Mouse (Mus musculus) G1E (cell line): ENCODE data around the gene Gm9044. TPM values are rescaled to one million over a fixed set of nuclear protein-coding genes. Genes with fewer than 3 reads are reported as not detected.
"Not testable (repeated sequence)": the region's sequence is repeated elsewhere in the genome, so short reads cannot be mapped to it uniquely, and the experiment has no call there.

Source experiments
- ATAC-seq: 2 replicates; pipeline ENCODE4 v1.8.0; 2016; ENCODE audit warnings: mild to moderate bottlenecking; ENCODE audit not compliant: insufficient number of reproducible peaks, poor library complexity, low FRiP score, severe bottlenecking; ENCODE audit errors: extremely low read depth
- DNase-seq: peaks from one replicate; pipeline ENCODE4 v3.0.0; 2012; ENCODE audit warnings: low spot score
- H3K27me3 ChIP-seq: 2 replicates; pipeline ENCODE4 v1.6.1; 2012; ENCODE audit warnings: mild to moderate bottlenecking, low read length, inconsistent platforms; ENCODE audit not compliant: insufficient read depth
- H3K36me3 ChIP-seq: replicated peaks from 2 replicates; pipeline ENCODE3; 2012; ENCODE audit warnings: mild to moderate bottlenecking, inconsistent platforms
- H3K4me1 ChIP-seq: 2 replicates; pipeline ENCODE4 v1.6.1; 2012; ENCODE audit warnings: low read depth, low read length, inconsistent platforms, mixed read lengths; ENCODE audit not compliant: insufficient read depth
- H3K4me3 ChIP-seq: 2 replicates; pipeline ENCODE4 v1.5.1; 2012; ENCODE audit warnings: low read depth, mild to moderate bottlenecking, inconsistent platforms, low read length, moderate library complexity, mixed read lengths
- H3K9me3 ChIP-seq: replicated peaks from 2 replicates; pipeline ENCODE4 v1.6.1; 2012; ENCODE audit warnings: inconsistent platforms
- CTCF ChIP-seq: IDR thresholded peaks from 2 replicates; pipeline ENCODE4 v1.5.1; 2012; ENCODE audit warnings: low read depth, low read length, inconsistent platforms, mixed read lengths
- GATA1 ChIP-seq: IDR thresholded peaks from 2 replicates; pipeline ENCODE4 v1.6.1; 2012; ENCODE audit warnings: borderline replicate concordance, low read length, inconsistent platforms, mixed read lengths
- GATA2 ChIP-seq: IDR thresholded peaks from 2 replicates; pipeline ENCODE4 v1.6.1; 2012; ENCODE audit warnings: low read depth, low read length, inconsistent platforms, borderline replicate concordance
- POLR2AphosphoS5 ChIP-seq: IDR thresholded peaks from 2 replicates; pipeline ENCODE4 v1.6.1; 2012; ENCODE audit warnings: low read depth, low read length, inconsistent platforms; ENCODE audit not compliant: insufficient replicate concordance
- TAL1 ChIP-seq: conservative IDR thresholded peaks from 2 replicates; pipeline ENCODE4 v1.6.1; 2012; ENCODE audit warnings: low read depth, low read length, inconsistent platforms, mixed read lengths
- polyA plus RNA-seq: library from polyadenylated mRNA; stranded (reverse); fragments of >175 nt; gene quantifications from 2 replicates; pipeline ENCODE4 v1.2.3, GENCODE M21; 2012
- total RNA-seq, 2 experiments: library from RNA; stranded (forward) in 1 of 2; stranded (reverse) in 1 of 2; fragments of 200-1000 nt in 1 of 2; fragments of >200 nt in 1 of 2; fragmentation: Nextera tagmentation in 1 of 2; gene quantifications; 2 replicates each; pipeline ENCODE4 v1.2.3; 2014 to 2017

Gm9044 gene
- total and polyA plus RNA-seq, 3 experiments: 0.05 TPM; not detected in 2

- DNase-seq: no peak
- Histone ChIP-seq H3K36me3 (no peaks in the 10 kb centered on the region), H3K4me1 (no peaks in the 10 kb centered on the region), H3K27me3 (no peaks in the 10 kb centered on the region), H3K9me3 (peaks cover 34% of the 10 kb centered on the region), H3K4me3 (no peak overlapping the region)
- ATAC-seq: no peak
- TF ChIP-seq GATA1 (no peak), POLR2AphosphoS5 (no peak), CTCF (no peak), TAL1 (no peak), GATA2 (no peak)
Observed at GRCm38 (mm10) chr10:118319024-118319423, 13.2 kb downstream of the Gm9044 start.

GRCm38 (mm10) chr10:118302133-118302532, 30.1 kb downstream of the Gm9044 start:
- H3K36me3 ChIP-seq, H3K4me3 ChIP-seq, ATAC-seq, H3K4me1 ChIP-seq, H3K27me3 ChIP-seq, DNase-seq: not testable (repeated sequence)
- peaks cover 13% of the 10 kb centered on the region for H3K9me3 ChIP-seq

GRCm38 (mm10) chr10:118294938-118295337, 37.3 kb downstream of the Gm9044 start, which contains the start of gene Iltifb:
Gene Iltifb, minus strand, starts transcription at chr10:118295038.
- Histone ChIP-seq H3K27me3 (no peaks in the 10 kb centered on the region), H3K9me3 (0 out of 2 replicates have a peak, but pooled peaks cover 4% of the 10 kb centered on the region), H3K36me3 (no peaks in the 10 kb centered on the region), H3K4me1 (no peaks in the 10 kb centered on the region), H3K4me3 (no peak within 1 kb of the TSS)
- no peak for ATAC-seq
- DNase-seq: no peak
- TF ChIP-seq GATA2: no peak
- no peak for TF ChIP-seq TAL1
- TF ChIP-seq CTCF: no peak
- no peak for TF ChIP-seq POLR2AphosphoS5
- no peak for TF ChIP-seq GATA1

- H3K4me3 ChIP-seq, H3K4me1 ChIP-seq, H3K27me3 ChIP-seq, H3K9me3 ChIP-seq, ATAC-seq, DNase-seq, H3K36me3 ChIP-seq: not testable (repeated sequence)
Observed at GRCm38 (mm10) chr10:118283016-118283415, 49.2 kb downstream of the Gm9044 start.

GRCm38 (mm10) chr10:118282565-118282964, 49.6 kb downstream of the Gm9044 start:
- H3K4me1 ChIP-seq, ATAC-seq, H3K4me3 ChIP-seq, H3K36me3 ChIP-seq, H3K9me3 ChIP-seq, DNase-seq, H3K27me3 ChIP-seq: not testable (repeated sequence)

Other genes with a start within 250 kb of the Gm9044 start
- gene Mdm1, start 190.6 kb downstream of the Gm9044 start, total RNA-seq (2014; fragmentation: Nextera tagmentation): 17.4 and 19.6 TPM in 2 replicates
- 30.2 and 30.6 TPM in 2 replicates for gene Mdm1, start 190.6 kb downstream of the Gm9044 start, total RNA-seq (2017)
- 14.9 and 17.1 TPM in 2 replicates for gene Mdm1, start 190.6 kb downstream of the Gm9044 start, polyA plus RNA-seq
- not detected in 2 replicates for gene Il22, start 127.5 kb downstream of the Gm9044 start, total RNA-seq (2014; fragmentation: Nextera tagmentation)
- gene Il22, start 127.5 kb downstream of the Gm9044 start, total RNA-seq (2017): not detected in 2 replicates
- gene Il22, start 127.5 kb downstream of the Gm9044 start, polyA plus RNA-seq: not detected in 2 replicates
- not detected in 2 replicates for gene Gm32717, start 91.6 kb downstream of the Gm9044 start, total RNA-seq (2014; fragmentation: Nextera tagmentation)
- gene Gm32717, start 91.6 kb downstream of the Gm9044 start, total RNA-seq (2017): 0.17 TPM in 1 of 2 replicates, not detected in the other
- not detected in 2 replicates for gene Gm32717, start 91.6 kb downstream of the Gm9044 start, polyA plus RNA-seq
- not detected in 2 replicates for gene Gm32802, start 73.7 kb downstream of the Gm9044 start, total RNA-seq (2014; fragmentation: Nextera tagmentation)
- gene Gm32802, start 73.7 kb downstream of the Gm9044 start, total RNA-seq (2017): 0.17 TPM in 1 of 2 replicates, not detected in the other
- not detected in 2 replicates for gene Gm32802, start 73.7 kb downstream of the Gm9044 start, polyA plus RNA-seq
- gene Iltifb, start 37.4 kb downstream of the Gm9044 start, total RNA-seq (2014; fragmentation: Nextera tagmentation): not detected in 2 replicates
- gene Iltifb, start 37.4 kb downstream of the Gm9044 start, total RNA-seq (2017): not detected in 2 replicates
- not detected in 2 replicates for gene Iltifb, start 37.4 kb downstream of the Gm9044 start, polyA plus RNA-seq
- not detected in 2 replicates for gene Gm9040, start 5.4 kb downstream of the Gm9044 start, total RNA-seq (2014; fragmentation: Nextera tagmentation)
- 0.05 and 0.12 TPM in 2 replicates for gene Gm9040, start 5.4 kb downstream of the Gm9044 start, total RNA-seq (2017)
- not detected in 2 replicates for gene Gm9040, start 5.4 kb downstream of the Gm9044 start, polyA plus RNA-seq
- gene Gm9045, start 5.4 kb upstream of the Gm9044 start, total RNA-seq (2014; fragmentation: Nextera tagmentation): not detected in 2 replicates
- 0.22 TPM in 1 of 2 replicates, not detected in the other for gene Gm9045, start 5.4 kb upstream of the Gm9044 start, total RNA-seq (2017)
- 0.03 TPM in 1 of 2 replicates, not detected in the other for gene Gm9045, start 5.4 kb upstream of the Gm9044 start, polyA plus RNA-seq
- gene Gm9046, start 10.8 kb upstream of the Gm9044 start, total RNA-seq (2014; fragmentation: Nextera tagmentation): not detected in 2 replicates
- 0.05 TPM in 1 of 2 replicates, not detected in the other for gene Gm9046, start 10.8 kb upstream of the Gm9044 start, total RNA-seq (2017)
- not detected in 2 replicates for gene Gm9046, start 10.8 kb upstream of the Gm9044 start, polyA plus RNA-seq
- gene Gm9048, start 16.3 kb upstream of the Gm9044 start, total RNA-seq (2014; fragmentation: Nextera tagmentation): not detected in 2 replicates
- gene Gm9048, start 16.3 kb upstream of the Gm9044 start, total RNA-seq (2017): not detected in 2 replicates
- not detected in 2 replicates for gene Gm9048, start 16.3 kb upstream of the Gm9044 start, polyA plus RNA-seq
- not detected in 2 replicates for gene Gm9049, start 21.7 kb upstream of the Gm9044 start, total RNA-seq (2014; fragmentation: Nextera tagmentation)
- 0.22 TPM in 1 of 2 replicates, not detected in the other for gene Gm9049, start 21.7 kb upstream of the Gm9044 start, total RNA-seq (2017)
- gene Gm9049, start 21.7 kb upstream of the Gm9044 start, polyA plus RNA-seq: 0.03 TPM in 1 of 2 replicates, not detected in the other
- not detected in 2 replicates for gene Ifng, start 108.6 kb upstream of the Gm9044 start, total RNA-seq (2014; fragmentation: Nextera tagmentation)
- gene Ifng, start 108.6 kb upstream of the Gm9044 start, total RNA-seq (2017): not detected in 2 replicates
- not detected in 2 replicates for gene Ifng, start 108.6 kb upstream of the Gm9044 start, polyA plus RNA-seq